Mouse (Mus musculus) intestine, embryonic 16.5 days (tissue): ENCODE results near the gene Slc44a2. TPM values are rescaled to one million over a fixed set of nuclear protein-coding genes. Genes with fewer than 3 reads are reported as not detected.

Experiments used
- ATAC-seq: fragments of 200-750 bp; cut with Nextera tagmentation; 2 replicates; pipeline ENCODE4 v1.8.0; 2017; ENCODE audit warnings: moderate TSS enrichment, moderate library complexity
- H3K27ac ChIP-seq: fragments of 300-500 bp; sonication (generic); 2 replicates; pipeline ENCODE4 v1.5.1; 2014; ENCODE audit warnings: mild to moderate bottlenecking, low read length
- H3K27me3 ChIP-seq: fragments of 300-500 bp; sonication (generic); replicated peaks from 2 replicates; pipeline ENCODE4 v1.6.1; 2014; ENCODE audit warnings: low read length, control low read depth, mixed read lengths; ENCODE audit not compliant: control insufficient read depth, insufficient read depth
- H3K36me3 ChIP-seq: fragments of 300-500 bp; sonication (generic); 2 replicates; pipeline ENCODE4 v1.6.1; 2014; ENCODE audit warnings: low read length, control low read depth; ENCODE audit not compliant: control insufficient read depth, insufficient read depth
- H3K4me1 ChIP-seq: fragments of 300-500 bp; sonication (generic); 2 replicates; pipeline ENCODE4 v1.6.1; 2014; ENCODE audit warnings: low read length, control low read depth, mixed read lengths; ENCODE audit not compliant: control insufficient read depth, insufficient read depth
- H3K4me2 ChIP-seq: fragments of 300-500 bp; sonication (generic); 2 replicates; pipeline ENCODE4 v1.6.1; 2014; ENCODE audit warnings: low read depth, low read length, control low read depth
- H3K4me3 ChIP-seq: fragments of 300-500 bp; sonication (generic); 2 replicates; pipeline ENCODE4 v1.5.1; 2014; ENCODE audit warnings: mild to moderate bottlenecking, low read length
- H3K9ac ChIP-seq: fragments of 300-500 bp; sonication (generic); 2 replicates; pipeline ENCODE4 v1.6.1; 2014; ENCODE audit warnings: low read depth, low read length
- H3K9me3 ChIP-seq: fragments of 300-500 bp; sonication (generic); 2 replicates; pipeline ENCODE4 v1.6.1; 2016; ENCODE audit warnings: low read length, control low read depth; ENCODE audit not compliant: control insufficient read depth
- WGBS: fragments of 180-500 bp; shearing (Covaris S2); extraction: QIAGEN DNeasy Blood & Tissue Kit; methylation state at CpG from one replicate; pipeline ENCODE4 v1.1.7; 2014; 5-methylcytosine and 5-hydroxymethylcytosine counted together
- polyA plus RNA-seq: library from polyadenylated mRNA; unstranded; fragments of >200 nt; fragmentation: Nextera tagmentation; extraction: Ambion mirVana; gene quantifications from 2 replicates; pipeline ENCODE4 v1.2.1, GENCODE M21; 2015

Slc44a2 gene
- polyA plus RNA-seq, 1 experiment from 2014 or later: 50.2 TPM

GRCm38 (mm10) chr9:21383966-21384365 is 63.5 kb downstream of the Slc44a2 start:
- no peak for ATAC-seq
- no peak overlapping the region for H3K9ac ChIP-seq
- no peak overlapping the region for H3K4me2 ChIP-seq
- no peaks in the 10 kb centered on the region for H3K9me3 ChIP-seq
- no peaks in the 10 kb centered on the region for H3K27me3 ChIP-seq
- peaks cover 4% of the 10 kb centered on the region for H3K4me1 ChIP-seq
- H3K36me3 ChIP-seq: peaks cover 4% of the 10 kb centered on the region; the same call in 1 of the 2 replicates
- no peak overlapping the region for H3K27ac ChIP-seq
- no peak overlapping the region for H3K4me3 ChIP-seq

- H3K27me3 ChIP-seq: no peaks in the 10 kb centered on the region
- H3K36me3 ChIP-seq: peaks cover 43% of the 10 kb centered on the region
- H3K9ac ChIP-seq: no peak overlapping the region
- ATAC-seq: no peak
- H3K27ac ChIP-seq: no peak overlapping the region
- 88% methylated on average over 10 of the region's 10 CpGs for WGBS
- H3K4me2 ChIP-seq: no peak overlapping the region
- H3K9me3 ChIP-seq: no peaks in the 10 kb centered on the region
- H3K4me3 ChIP-seq: no peak overlapping the region
- no peaks in the 10 kb centered on the region for H3K4me1 ChIP-seq
These were observed 72.2 kb downstream of the Slc44a2 start for GRCm38 (mm10) chr9:21392646-21393175.

- Histone ChIP-seq H3K27me3 (no peaks in the 10 kb centered on the region), H3K36me3 (peaks cover 45% of the 10 kb centered on the region), H3K4me1 (no peaks in the 10 kb centered on the region), H3K27ac (no peak overlapping the region), H3K9ac (no peak overlapping the region), H3K9me3 (no peaks in the 10 kb centered on the region), H3K4me2 (no peak overlapping the region), H3K4me3 (no peak overlapping the region)
- 92% methylated on average over 3 of the region's 3 CpGs for WGBS
- ATAC-seq: no peak
These were observed 75.2 kb downstream of the Slc44a2 start for GRCm38 (mm10) chr9:21395692-21396091.

- Histone ChIP-seq H3K4me3 (no peak overlapping the region), H3K9me3 (no peaks in the 10 kb centered on the region), H3K9ac (no peak overlapping the region), H3K27ac (no peak overlapping the region), H3K4me2 (no peak overlapping the region), H3K36me3 (peaks cover 45% of the 10 kb centered on the region), H3K4me1 (no peaks in the 10 kb centered on the region), H3K27me3 (no peaks in the 10 kb centered on the region)
- ATAC-seq: no peak
- 95% methylated on average over 3 of the region's 3 CpGs for WGBS
These were observed 76.7 kb downstream of the Slc44a2 start for GRCm38 (mm10) chr9:21397170-21397569.

- Histone ChIP-seq H3K27me3 (no peaks in the 10 kb centered on the region), H3K4me1 (no peaks in the 10 kb centered on the region), H3K36me3 (peaks cover 23% of the 10 kb centered on the region), H3K9me3 (no peaks in the 10 kb centered on the region), H3K4me2 (no peak overlapping the region), H3K27ac (no peak overlapping the region), H3K4me3 (no peak overlapping the region), H3K9ac (no peak overlapping the region)
- 89% methylated on average over 9 of the region's 9 CpGs for WGBS
- ATAC-seq: no peak
These were observed 80.5 kb downstream of the Slc44a2 start for GRCm38 (mm10) chr9:21401042-21401441.

GRCm38 (mm10) chr9:21402764-21403253 is 82.3 kb downstream of the Slc44a2 start:
- Histone ChIP-seq H3K9ac (no peak overlapping the region), H3K27ac (no peak overlapping the region), H3K4me2 (no peak overlapping the region), H3K4me3 (no peak overlapping the region), H3K9me3 (no peaks in the 10 kb centered on the region), H3K4me1 (no peaks in the 10 kb centered on the region), H3K36me3 (peaks cover 17% of the 10 kb centered on the region; the same call in 1 of the 2 replicates), H3K27me3 (no peaks in the 10 kb centered on the region)
- ATAC-seq: no peak
- WGBS: 84% methylated on average over 11 of the region's 11 CpGs

- Histone ChIP-seq H3K4me2 (no peak overlapping the region), H3K4me1 (no peaks in the 10 kb centered on the region), H3K27ac (no peak overlapping the region), H3K4me3 (no peak overlapping the region), H3K9me3 (no peaks in the 10 kb centered on the region), H3K27me3 (no peaks in the 10 kb centered on the region), H3K36me3 (peaks cover 17% of the 10 kb centered on the region; the same call in 1 of the 2 replicates), H3K9ac (no peak overlapping the region)
- no peak for ATAC-seq
- WGBS: 94% methylated on average over 5 of the region's 5 CpGs
These were observed 83.2 kb downstream of the Slc44a2 start for GRCm38 (mm10) chr9:21403745-21404144.

Other genes starting within 250 kb of the Slc44a2 start
- 0.44 and 0.55 TPM in 2 replicates for gene Gm49373, start 247.6 kb upstream of the Slc44a2 start, polyA plus RNA-seq
- 63.3 and 69.8 TPM in 2 replicates for gene Fdx1l, start 247.1 kb upstream of the Slc44a2 start, polyA plus RNA-seq
- gene Gm38431, start 228.7 kb upstream of the Slc44a2 start, polyA plus RNA-seq: 2.5 and 2.9 TPM in 2 replicates
- gene Raver1, start 228.7 kb upstream of the Slc44a2 start, polyA plus RNA-seq: 57.7 and 64.7 TPM in 2 replicates
- gene Tyk2, start 189.5 kb upstream of the Slc44a2 start, polyA plus RNA-seq: 17.0 and 18.1 TPM in 2 replicates
- gene Cdc37, start 170.7 kb upstream of the Slc44a2 start, polyA plus RNA-seq: 247 and 261 TPM in 2 replicates
- gene Pde4a, start 155.0 kb upstream of the Slc44a2 start, polyA plus RNA-seq: 6.2 and 7.8 TPM in 2 replicates
- gene Keap1, start 81.3 kb upstream of the Slc44a2 start, polyA plus RNA-seq: 58.1 and 59.7 TPM in 2 replicates
- 0.06 TPM in 1 of 2 replicates, not detected in the other for gene S1pr5, start 72.3 kb upstream of the Slc44a2 start, polyA plus RNA-seq
- gene Atg4d, start 55.4 kb upstream of the Slc44a2 start, polyA plus RNA-seq: 62.1 and 62.3 TPM in 2 replicates
- gene Kri1, start 32.7 kb upstream of the Slc44a2 start, polyA plus RNA-seq: 12.3 and 13.2 TPM in 2 replicates
- 40.2 and 42.5 TPM in 2 replicates for gene Cdkn2d, start 29.3 kb upstream of the Slc44a2 start, polyA plus RNA-seq
- gene Ap1m2, start 8.4 kb upstream of the Slc44a2 start, polyA plus RNA-seq: 158 and 172 TPM in 2 replicates
- gene Ilf3, start 47.2 kb downstream of the Slc44a2 start, polyA plus RNA-seq: 119 and 127 TPM in 2 replicates
- gene Qtrt1, start 91.1 kb downstream of the Slc44a2 start, polyA plus RNA-seq: 51.1 and 60.3 TPM in 2 replicates
- gene Dnm2, start 104.2 kb downstream of the Slc44a2 start, polyA plus RNA-seq: 77.7 and 82.5 TPM in 2 replicates
- gene Tmed1, start 189.6 kb downstream of the Slc44a2 start, polyA plus RNA-seq: 72.6 and 79.7 TPM in 2 replicates
- gene AB124611, start 205.5 kb downstream of the Slc44a2 start, polyA plus RNA-seq: 2.1 and 3.2 TPM in 2 replicates
- 14.3 and 15.1 TPM in 2 replicates for gene Carm1, start 226.2 kb downstream of the Slc44a2 start, polyA plus RNA-seq